Mouse (Mus musculus): Measurements from ENCODE around the gene Foxe1.
A peak's percentile ranks its signal among the peaks of the same experiment; 100 is the strongest.

Gene Foxe1

GRCm38 (mm10) chr4:46348897-46349296 lies 5.5 kb downstream of the Foxe1 start:
- no peak for DNase-seq

GRCm38 (mm10) chr4:46349530-46349929 lies 6.1 kb downstream of the Foxe1 start:
- DNase-seq = no peak

- no peak for DNase-seq
These were observed 9.6 kb downstream of the Foxe1 start for GRCm38 (mm10) chr4:46353045-46353444.

DNA sequence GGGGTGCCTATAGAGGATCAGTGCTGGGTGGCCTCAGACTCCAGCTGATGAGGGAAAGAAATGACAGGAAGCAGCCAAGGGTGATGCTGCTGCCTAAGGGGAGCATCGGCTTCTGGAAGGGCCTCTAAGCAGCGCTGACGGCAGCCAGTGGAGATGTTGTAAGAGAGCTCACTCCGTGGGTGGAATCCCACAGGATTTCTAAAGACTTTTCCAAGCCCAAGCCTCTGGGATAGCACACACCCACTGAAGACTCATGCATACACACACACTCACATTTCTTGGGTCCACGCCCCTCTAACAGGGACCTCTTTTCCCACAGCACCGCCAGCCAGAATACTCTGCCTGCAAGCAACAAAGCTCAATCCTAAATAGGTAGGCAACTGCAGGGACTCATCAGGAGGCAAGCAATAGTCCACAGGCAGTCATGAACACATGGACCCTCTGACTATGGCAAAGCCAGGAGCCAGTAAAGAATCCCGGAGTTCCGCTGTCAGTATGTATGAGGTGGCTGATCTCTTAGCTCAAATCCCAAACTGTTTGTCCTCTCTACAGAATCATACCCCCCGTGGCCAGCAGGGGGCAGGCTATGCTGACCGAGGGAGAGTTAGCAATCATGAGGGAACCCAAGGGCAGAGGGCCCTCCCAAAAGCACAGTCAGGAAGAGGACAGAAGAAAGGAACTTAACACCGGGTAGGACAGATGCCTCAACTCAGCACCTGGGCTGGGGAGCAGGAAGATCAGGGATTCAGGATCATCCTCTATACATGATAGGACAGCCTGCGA lies 13.1 kb downstream of the Foxe1 start:
- DNase-seq = peak; percentile 57

DNA sequence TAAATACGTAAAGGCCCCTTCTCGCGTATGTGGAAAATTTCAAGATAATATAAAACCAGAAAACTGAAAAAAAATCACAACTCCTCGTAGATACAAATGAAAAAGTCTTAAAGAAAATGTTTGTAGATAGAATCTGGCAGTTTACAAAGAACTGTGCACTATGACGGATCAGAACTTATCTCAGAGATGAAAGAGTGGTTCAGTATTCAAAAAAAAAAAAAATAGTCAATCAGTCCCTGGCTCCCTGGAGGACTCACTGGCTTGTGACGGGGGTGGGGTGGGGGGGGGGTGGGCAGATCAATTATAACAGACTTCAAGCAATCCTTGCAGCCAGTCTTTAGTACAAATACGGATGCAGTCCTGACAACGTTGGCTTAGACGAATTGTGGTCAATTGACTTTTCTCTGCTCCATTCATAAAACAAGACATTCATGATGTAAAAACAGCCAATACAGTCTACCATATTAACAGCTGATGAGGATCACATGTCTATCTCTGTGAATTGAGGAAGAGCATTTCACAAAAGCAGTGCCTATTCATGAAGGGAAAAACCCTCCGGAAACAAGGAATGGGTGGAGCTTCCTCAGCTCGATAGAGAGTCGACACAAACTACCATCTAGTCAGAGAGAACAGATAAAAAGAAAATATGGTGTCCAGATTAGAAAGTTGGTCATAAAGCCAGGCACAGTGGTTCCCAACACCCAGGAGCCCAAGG lies 16.3 kb downstream of the Foxe1 start:
- DNase-seq = no peak

GRCm38 (mm10) chr4:46361258-46361657 lies 17.8 kb downstream of the Foxe1 start:
- peak; percentile 48 for DNase-seq

GRCm38 (mm10) chr4:46364360-46364759 lies 21.0 kb downstream of the Foxe1 start:
- DNase-seq = no peak

DNA sequence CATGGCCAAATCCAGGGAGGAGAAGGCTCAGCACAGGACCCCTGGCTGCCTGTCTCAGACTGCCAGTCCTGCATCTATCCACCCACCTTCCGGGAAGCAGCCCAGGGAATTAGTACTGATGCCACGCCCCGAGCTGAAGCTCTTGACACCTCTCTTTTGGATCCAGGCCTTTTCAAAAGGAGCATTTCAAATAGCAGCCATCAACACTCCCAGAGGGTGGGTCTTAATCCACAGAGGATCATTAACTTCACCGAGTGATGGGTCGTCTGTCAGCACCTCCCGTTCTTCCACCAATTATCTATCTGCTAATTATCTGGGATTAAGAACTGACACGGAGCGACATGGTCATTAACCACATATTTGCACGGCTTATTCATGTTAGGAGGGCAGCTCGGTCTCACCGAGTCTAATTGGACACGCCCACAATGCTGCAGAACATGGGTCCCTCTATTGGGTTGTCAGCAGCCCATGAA lies 24.1 kb downstream of the Foxe1 start:
- DNase-seq = no peak

GRCm38 (mm10) chr4:46369070-46369469 lies 25.7 kb downstream of the Foxe1 start:
- DNase-seq = no peak

- DNase-seq = no peak
These were observed 27.0 kb downstream of the Foxe1 start for GRCm38 (mm10) chr4:46370406-46370805.

GRCm38 (mm10) chr4:46371030-46371429 lies 27.6 kb downstream of the Foxe1 start:
- peak; percentile 58 for DNase-seq

GRCm38 (mm10) chr4:46374455-46374854 lies 31.0 kb downstream of the Foxe1 start:
- no peak for DNase-seq

DNA sequence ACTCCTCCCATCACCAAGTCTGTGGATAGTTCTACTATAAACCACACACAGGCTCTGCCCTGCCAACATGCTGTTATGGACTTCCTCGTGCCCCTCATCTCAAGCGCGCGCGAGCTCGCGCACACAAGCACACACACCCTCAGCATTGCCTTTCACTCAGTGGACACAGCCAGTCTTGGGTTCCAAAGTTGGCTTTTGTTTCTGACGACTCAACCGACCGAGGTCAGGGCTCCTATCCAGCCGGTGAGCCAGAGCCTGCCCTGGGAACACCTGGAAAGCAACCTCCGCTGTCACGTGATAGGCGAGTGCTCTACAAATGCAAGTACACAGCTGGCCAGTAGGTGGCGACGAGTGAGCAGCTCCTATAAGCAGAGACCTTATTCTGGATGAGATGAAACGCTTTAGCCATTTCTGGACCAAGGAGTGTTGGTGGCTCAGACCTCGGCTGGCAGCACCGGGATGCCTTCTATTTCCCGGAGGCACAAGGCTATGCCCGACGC lies 31.5 kb downstream of the Foxe1 start:
- DNase-seq = peak; percentile 82

DNA sequence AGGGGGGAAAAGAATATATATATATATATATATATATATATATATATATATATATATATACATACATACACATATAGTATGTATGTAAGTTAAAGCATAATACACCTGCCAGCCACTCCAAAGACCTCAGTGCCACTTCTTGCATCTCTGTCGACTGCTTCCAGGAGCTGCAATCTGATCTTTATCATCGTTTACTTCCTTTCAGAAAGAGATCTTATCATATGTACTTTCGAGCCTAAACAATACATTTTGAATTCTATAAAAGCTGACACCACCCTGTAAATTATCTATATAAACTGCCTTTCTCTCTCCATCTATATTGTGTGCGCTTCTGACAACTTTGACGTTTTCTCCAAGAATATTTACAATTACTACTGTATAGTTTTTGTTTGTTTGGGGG lies 45.1 kb downstream of the Foxe1 start:
- no peak for DNase-seq

GRCm38 (mm10) chr4:46389013-46389611 lies 45.7 kb downstream of the Foxe1 start, which contains the start of gene Trmo:
TSS of gene Trmo (minus strand) at chr4:46389437.
- peak; percentile 95 for DNase-seq

GRCm38 (mm10) chr4:46389612-46390341 lies 46.4 kb downstream of the Foxe1 start:
- DNase-seq = no peak

GRCm38 (mm10) chr4:46390390-46390970 lies 47.1 kb downstream of the Foxe1 start:
- peak; percentile 71 for DNase-seq

GRCm38 (mm10) chr4:46394388-46394787 lies 51.0 kb downstream of the Foxe1 start:
- DNase-seq = no peak

- DNase-seq = no peak
These were observed 52.3 kb downstream of the Foxe1 start for GRCm38 (mm10) chr4:46395736-46396135.
